Mouse (Mus musculus) intestine, embryonic 14.5 days (tissue): Measurements from ENCODE around the gene Mdm4. TPM values are rescaled to one million over a fixed set of nuclear protein-coding genes. Genes with fewer than 3 reads are reported as not detected.
"Not testable (repeated sequence)": the region's sequence is repeated elsewhere in the genome, so short reads cannot be mapped to it uniquely, and the experiment has no call there.

Experiments used
- ATAC-seq: fragments of 200-750 bp; cut with Nextera tagmentation; replicated peaks from 2 replicates; pipeline ENCODE4 v1.8.0; 2017; ENCODE audit warnings: low read depth, moderate number of reproducible peaks, moderate TSS enrichment, moderate library complexity; ENCODE audit not compliant: low FRiP score, low TSS enrichment
- DNase-seq: peaks from one replicate; pipeline ENCODE4 v3.0.0-alpha.2; 2018; ENCODE audit warnings: low spot score
- H3K27ac ChIP-seq: fragments of 300-500 bp; sonication (generic); 2 replicates; pipeline ENCODE4 v1.5.1; 2014; ENCODE audit warnings: low read depth, mild to moderate bottlenecking, control low read depth
- H3K27me3 ChIP-seq: fragments of 300-500 bp; sonication (generic); replicated peaks from 2 replicates; pipeline ENCODE4 v1.6.1; 2014; ENCODE audit warnings: low read length, control low read depth; ENCODE audit not compliant: control insufficient read depth, insufficient read depth
- H3K36me3 ChIP-seq: fragments of 300-500 bp; sonication (generic); 2 replicates; pipeline ENCODE4 v1.6.1; 2014; ENCODE audit warnings: low read length, control low read depth; ENCODE audit not compliant: control insufficient read depth, insufficient read depth
- H3K4me1 ChIP-seq: fragments of 300-500 bp; sonication (generic); replicated peaks from 2 replicates; pipeline ENCODE4 v1.6.1; 2014; ENCODE audit warnings: low read length, control low read depth, mixed read lengths; ENCODE audit not compliant: control insufficient read depth, insufficient read depth
- H3K4me2 ChIP-seq: fragments of 300-500 bp; sonication (generic); 2 replicates; pipeline ENCODE4 v1.6.1; 2014; ENCODE audit warnings: low read length
- H3K4me3 ChIP-seq: fragments of 300-500 bp; sonication (generic); 2 replicates; pipeline ENCODE4 v1.5.1; 2014; ENCODE audit warnings: low read depth, low read length, control low read depth, mixed read lengths
- H3K9ac ChIP-seq: fragments of 300-500 bp; sonication (generic); 2 replicates; pipeline ENCODE4 v1.6.1; 2014; ENCODE audit warnings: mild to moderate bottlenecking, low read length
- H3K9me3 ChIP-seq: fragments of 300-500 bp; sonication (generic); 2 replicates; pipeline ENCODE4 v1.6.1; 2016; ENCODE audit warnings: low read length, control low read depth; ENCODE audit not compliant: control insufficient read depth
- WGBS: fragments of 180-500 bp; shearing (Covaris S2); extraction: QIAGEN DNeasy Blood & Tissue Kit; methylation state at CpG from one replicate; pipeline ENCODE4 v1.1.7; 2014; 5-methylcytosine and 5-hydroxymethylcytosine counted together
- polyA plus RNA-seq: library from polyadenylated mRNA; unstranded; fragments of >200 nt; fragmentation: Nextera tagmentation; extraction: Ambion mirVana; gene quantifications from 2 replicates; pipeline ENCODE4 v1.2.1, GENCODE M21; 2014

Gene Mdm4
- polyA plus RNA-seq, 1 experiment from 2014 or later = 49.7 TPM

DNA sequence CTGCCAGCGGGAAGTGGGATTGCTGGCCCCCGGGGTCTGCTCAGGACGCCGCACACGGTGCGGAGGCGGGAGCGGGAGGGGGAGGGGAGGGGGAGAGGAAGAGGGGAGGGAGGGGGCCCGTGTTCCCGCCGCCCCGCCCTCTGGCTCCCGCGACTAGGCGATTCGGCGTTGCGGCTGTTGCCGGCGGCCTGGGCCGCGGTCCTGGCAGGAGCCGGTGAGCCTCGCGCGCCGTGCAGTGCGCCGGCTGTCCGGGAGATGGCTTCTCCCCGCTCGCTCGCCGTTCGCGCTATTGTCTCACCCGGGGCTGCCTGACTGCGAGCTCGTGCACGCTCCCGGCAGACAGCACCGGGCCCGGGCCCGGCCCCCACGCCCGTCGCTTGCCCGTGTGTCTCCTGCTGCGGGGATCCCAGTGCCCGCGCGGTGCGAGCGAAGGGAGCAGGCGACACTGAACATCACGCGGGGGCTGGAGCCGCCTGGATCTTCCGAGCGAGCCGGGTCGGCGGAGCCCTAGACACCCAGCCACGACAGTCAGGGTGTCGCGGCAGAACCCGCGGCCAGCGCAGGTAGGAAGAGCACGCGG is 15.6 kb upstream of the Mdm4 start:
- Histone ChIP-seq H3K27ac (peak overlapping the region; percentile 85), H3K4me2 (peak overlapping the region; percentile 84), H3K4me3 (peak overlapping the region; percentile 83), H3K4me1 (peaks cover 22% of the 10 kb centered on the region), H3K9me3 (no peaks in the 10 kb centered on the region), H3K9ac (peak overlapping the region; percentile 96), H3K36me3 (no peaks in the 10 kb centered on the region), H3K27me3 (no peaks in the 10 kb centered on the region)
- under 1% methylated on average over 66 of the region's 71 CpGs for WGBS
- DNase-seq (peak; percentile 84), ATAC-seq (peak; percentile 88)

- Histone ChIP-seq H3K4me2 (peak within 1 kb of the TSS; percentile 84), H3K27me3 (no peaks in the 10 kb centered on the region), H3K4me3 (peak within 1 kb of the TSS; percentile 83), H3K27ac (peak within 1 kb of the TSS; percentile 85), H3K4me1 (peaks cover 22% of the 10 kb centered on the region), H3K9ac (peak within 1 kb of the TSS; percentile 96), H3K36me3 (no peaks in the 10 kb centered on the region), H3K9me3 (no peaks in the 10 kb centered on the region)
- no peak for ATAC-seq
- 2% methylated on average over 15 of the region's 15 CpGs for WGBS
- no peak for DNase-seq
Measured at GRCm38 (mm10) chr1:133045011-133045860, 14.9 kb upstream of the Mdm4 start, which contains the start of gene Pik3c2b. TSS of gene Pik3c2b (plus strand) at chr1:133045667.

DNA sequence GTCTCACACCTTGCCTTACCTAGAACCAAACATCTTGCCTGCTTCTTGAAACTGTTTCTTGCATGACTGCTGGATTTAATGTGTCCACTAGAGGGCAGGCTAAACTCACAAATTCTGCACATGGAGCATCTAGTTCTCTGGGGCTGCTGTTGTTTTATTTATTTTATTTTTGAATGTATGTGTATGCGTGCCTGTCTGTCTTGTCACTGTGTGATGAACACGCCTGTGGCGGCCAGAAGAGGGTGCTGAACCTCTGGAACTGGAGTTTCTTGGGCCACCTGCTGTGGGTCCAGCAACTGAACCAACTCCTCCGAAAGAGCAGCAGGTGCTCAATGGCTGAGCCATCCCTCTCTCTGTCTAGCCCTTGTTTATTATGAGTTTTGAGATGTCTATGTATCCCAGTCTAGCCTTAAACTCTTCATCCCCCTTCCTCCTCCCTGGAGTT is 9.2 kb upstream of the Mdm4 start:
- H3K27me3 ChIP-seq = no peaks in the 10 kb centered on the region
- no peak overlapping the region for H3K4me3 ChIP-seq
- H3K9me3 ChIP-seq = no peaks in the 10 kb centered on the region
- H3K27ac ChIP-seq = no peak overlapping the region
- ATAC-seq (peak; percentile 74), DNase-seq (peak; percentile 77)
- no peak overlapping the region for H3K4me2 ChIP-seq
- H3K4me1 ChIP-seq = no peaks in the 10 kb centered on the region
- no peaks in the 10 kb centered on the region for H3K36me3 ChIP-seq
- WGBS = 14% methylated on average over 4 of the region's 4 CpGs
- no peak overlapping the region for H3K9ac ChIP-seq

GRCm38 (mm10) chr1:133034682-133035081 is 4.3 kb upstream of the Mdm4 start:
- 67% methylated on average over 7 of the region's 7 CpGs for WGBS
- not testable (repeated sequence) for H3K36me3 ChIP-seq, H3K27me3 ChIP-seq, DNase-seq, H3K9me3 ChIP-seq, H3K27ac ChIP-seq, H3K9ac ChIP-seq, H3K4me1 ChIP-seq, H3K4me2 ChIP-seq, ATAC-seq
- H3K4me3 ChIP-seq = peak overlapping the region; percentile 54; the same call in 1 of the 2 replicates

GRCm38 (mm10) chr1:133034091-133034460 is 3.7 kb upstream of the Mdm4 start:
- H3K36me3 ChIP-seq = no peaks in the 10 kb centered on the region
- peaks cover 6% of the 10 kb centered on the region; the same call in 1 of the 2 replicates for H3K4me1 ChIP-seq
- DNase-seq (peak; percentile 83), ATAC-seq (peak; percentile 69)
- H3K4me2 ChIP-seq = peak overlapping the region; percentile 51
- 3% methylated on average over 11 of the region's 11 CpGs for WGBS
- no peaks in the 10 kb centered on the region for H3K9me3 ChIP-seq
- H3K9ac ChIP-seq = 0 out of 2 replicates have a peak overlapping the region, but pooled peaks have one; percentile 25
- H3K4me3 ChIP-seq = peak overlapping the region; percentile 54
- peak overlapping the region; percentile 75; the same call in 1 of the 2 replicates for H3K27ac ChIP-seq
- H3K27me3 ChIP-seq = no peaks in the 10 kb centered on the region

GRCm38 (mm10) chr1:133033316-133034090 is 3.1 kb upstream of the Mdm4 start:
- peak; percentile 93 for DNase-seq
- H3K27ac ChIP-seq = peak overlapping the region; percentile 75
- no peaks in the 10 kb centered on the region for H3K36me3 ChIP-seq
- no peaks in the 10 kb centered on the region for H3K9me3 ChIP-seq
- WGBS = under 1% methylated on average over 28 of the region's 28 CpGs
- no peaks in the 10 kb centered on the region for H3K27me3 ChIP-seq
- H3K9ac ChIP-seq = peak overlapping the region; percentile 49
- H3K4me2 ChIP-seq = peak overlapping the region; percentile 51
- ATAC-seq = peak; percentile 84
- H3K4me1 ChIP-seq = peaks cover 6% of the 10 kb centered on the region; the same call in 1 of the 2 replicates
- H3K4me3 ChIP-seq = peak overlapping the region; percentile 54

- no peaks in the 10 kb centered on the region for H3K36me3 ChIP-seq
- ATAC-seq = peak; percentile 25; the same call in 1 of the 2 replicates
- peak overlapping the region; percentile 51 for H3K4me2 ChIP-seq
- no peaks in the 10 kb centered on the region for H3K9me3 ChIP-seq
- peaks cover 6% of the 10 kb centered on the region; the same call in 1 of the 2 replicates for H3K4me1 ChIP-seq
- H3K9ac ChIP-seq = peak overlapping the region; percentile 49
- H3K27me3 ChIP-seq = no peaks in the 10 kb centered on the region
- no peak for DNase-seq
- 13% methylated on average over 5 of the region's 5 CpGs for WGBS
- peak overlapping the region; percentile 75; the same call in 1 of the 2 replicates for H3K27ac ChIP-seq
- peak overlapping the region; percentile 54 for H3K4me3 ChIP-seq
Measured at GRCm38 (mm10) chr1:133032981-133033315, 2.6 kb upstream of the Mdm4 start.

GRCm38 (mm10) chr1:133029744-133030143 is 617 bp downstream of the Mdm4 start:
- 78% methylated on average over 3 of the region's 3 CpGs for WGBS
- Histone ChIP-seq H3K9ac (no peak overlapping the region), H3K4me2 (no peak overlapping the region), H3K27ac (no peak overlapping the region), H3K4me1 (peaks cover 6% of the 10 kb centered on the region; the same call in 1 of the 2 replicates), H3K27me3 (no peaks in the 10 kb centered on the region), H3K36me3 (no peaks in the 10 kb centered on the region), H3K4me3 (no peak overlapping the region), H3K9me3 (no peaks in the 10 kb centered on the region)
- ATAC-seq (no peak), DNase-seq (no peak)
